Mouse (Mus musculus) urinary bladder, postnatal 25 days (tissue): ENCODE measurements around the gene Sorl1.
A peak's percentile ranks its signal among the peaks of the same experiment; 100 is the strongest.

Experiments used
- DNase-seq: peaks from one replicate; pipeline ENCODE4 v3.0.0; 2022; ENCODE audit warnings: low spot score

The Sorl1 gene

GRCm38 (mm10) chr9:42123713-42124576 is at the start of gene Sorl1:
Gene Sorl1, minus strand, starts transcription at chr9:42124297.
- DNase-seq = peak; percentile 75

- no peak for DNase-seq
These were observed 49.7 kb upstream of the Sorl1 start for GRCm38 (mm10) chr9:42173781-42174180.

- no peak for DNase-seq
These were observed 45.4 kb upstream of the Sorl1 start for GRCm38 (mm10) chr9:42169491-42169890.

GRCm38 (mm10) chr9:42169025-42169424 is 44.9 kb upstream of the Sorl1 start:
- no peak for DNase-seq

GRCm38 (mm10) chr9:42164930-42165329 is 40.8 kb upstream of the Sorl1 start:
- no peak for DNase-seq

GRCm38 (mm10) chr9:42163011-42163410 is 38.9 kb upstream of the Sorl1 start:
- DNase-seq = no peak

- no peak for DNase-seq
These were observed 35.3 kb upstream of the Sorl1 start for GRCm38 (mm10) chr9:42159376-42159775.

GRCm38 (mm10) chr9:42158652-42159051 is 34.6 kb upstream of the Sorl1 start:
- no peak for DNase-seq

- DNase-seq = no peak
These were observed 33.9 kb upstream of the Sorl1 start for GRCm38 (mm10) chr9:42157981-42158380.

GRCm38 (mm10) chr9:42156566-42156965 is 32.5 kb upstream of the Sorl1 start:
- DNase-seq = no peak

GRCm38 (mm10) chr9:42154682-42155081 is 30.6 kb upstream of the Sorl1 start:
- DNase-seq = no peak

- no peak for DNase-seq
These were observed 24.7 kb upstream of the Sorl1 start for GRCm38 (mm10) chr9:42148816-42149215.

- no peak for DNase-seq
These were observed 23.9 kb upstream of the Sorl1 start for GRCm38 (mm10) chr9:42148036-42148435.

- DNase-seq = no peak
These were observed 22.4 kb upstream of the Sorl1 start for GRCm38 (mm10) chr9:42146463-42146862.

GRCm38 (mm10) chr9:42141549-42142210 is 17.6 kb upstream of the Sorl1 start:
- no peak for DNase-seq

- no peak for DNase-seq
These were observed 14.3 kb upstream of the Sorl1 start for GRCm38 (mm10) chr9:42138248-42138858.

GRCm38 (mm10) chr9:42137578-42137977 is 13.5 kb upstream of the Sorl1 start:
- DNase-seq = no peak

- no peak for DNase-seq
These were observed 7.0 kb upstream of the Sorl1 start for GRCm38 (mm10) chr9:42130793-42131760.

GRCm38 (mm10) chr9:42127983-42128382 is 3.9 kb upstream of the Sorl1 start:
- DNase-seq = no peak

GRCm38 (mm10) chr9:42125262-42125982 is 1.3 kb upstream of the Sorl1 start:
- DNase-seq = peak; percentile 38

GRCm38 (mm10) chr9:42123204-42123603 is 893 bp downstream of the Sorl1 start:
- no peak for DNase-seq
